Mouse (Mus musculus): ENCODE data around the gene Aldh1a2. TPM values are rescaled to one million over a fixed set of nuclear protein-coding genes. Genes with fewer than 3 reads are reported as not detected.

The Aldh1a2 gene
- polyA plus RNA-seq, 1 experiment from 2014 or later, result 1.1 TPM

Other genes starting within 250 kb of the Aldh1a2 start
- gene Aqp9, start 47.1 kb upstream of the Aldh1a2 start, polyA plus RNA-seq (2015; fragmentation: Nextera tagmentation; extraction: Ambion mirVana), result 1.2 and 1.3 TPM in 2 replicates